Comparison of ENCODE assay signal across 12 mouse cellular contexts in genomic region chr2:26495701-26496100, GRCm38 (mm10). TPM values are rescaled to one million over a fixed set of nuclear protein-coding genes. Genes with fewer than 3 reads are reported as not detected.
A peak's percentile ranks its signal among the peaks of the same experiment; 100 is the strongest.
DNase-seq lines count a peak whose midpoint lies in the region; ATAC-seq and TF ChIP-seq lines count a peak whose summit lies in the region.
"Had no signal": no experiment of that assay in that cellular context is flagged by ENCODE, and none has a peak within 500 bp of the region (broad histone marks: within the 10 kb centered on the region; RNA-seq: fewer than 3 reads in every experiment).

No protein-coding gene starts in this region.

- no peaks in the 10 kb centered on the region for H3K9me3 ChIP-seq in lung, embryonic 15.5 days
- no peaks in the 10 kb centered on the region for H3K9me3 ChIP-seq in hindbrain, embryonic 11.5 days (ENCODE audit: control insufficient read depth, low read length)
- no peaks in the 10 kb centered on the region for H3K9me3 ChIP-seq in midbrain, postnatal 0 days (ENCODE audit: low read length)
- H3K9me3 ChIP-seq: G1E; limb, embryonic 13.5 days had no signal

- TF ChIP-seq POLR2A in lung, adult 2 months (IDR thresholded peaks at IDR 0.05; ENCODE audit: borderline replicate concordance, extremely low read depth, low read depth, low read length): no peak

- TF ChIP-seq CTCF in gastrocnemius, adult 2 months (IDR thresholded peaks at IDR 0.05): no peak
- no peak for TF ChIP-seq CTCF in lung, adult 2 months (IDR thresholded peaks at IDR 0.05; ENCODE audit: insufficient read depth, low read length)
- no peak for TF ChIP-seq CTCF in midbrain, postnatal 0 days (IDR thresholded peaks at IDR 0.05)

- DNase-seq in gastrocnemius, adult 2 months: no peak
- DNase-seq in gastrocnemius, postnatal 25 days: no peak
- DNase-seq in lung, adult 2 months: no peak
- DNase-seq in hindbrain, embryonic 11.5 days (ENCODE audit: low spot score): no peak
- no peak for DNase-seq in midbrain, postnatal 0 days (ENCODE audit: low spot score)
- DNase-seq in urinary bladder, adult 18-20 months (ENCODE audit: low spot score in 2 of 2): no peak
- DNase-seq in left cerebral cortex, postnatal 25 days (ENCODE audit: low spot score in 2 of 2): no peak
- DNase-seq: thymus, postnatal 25 days had no signal

- H3K4me2 ChIP-seq in lung, embryonic 15.5 days: no peak overlapping the region
- H3K4me2 ChIP-seq in hindbrain, embryonic 11.5 days (replicated peaks; ENCODE audit: low read depth, low read length): no peak overlapping the region
- H3K4me2 ChIP-seq in midbrain, postnatal 0 days (ENCODE audit: low read depth, low read length, poor library complexity, severe bottlenecking): 0 out of 2 replicates have a peak overlapping the region, but pooled peaks have one; percentile 4
- H3K4me2 ChIP-seq: limb, embryonic 13.5 days had no signal

- peak overlapping the region; percentile 91 for H3K27ac ChIP-seq in gastrocnemius, adult 2 months
- H3K27ac ChIP-seq in lung, embryonic 15.5 days: peak overlapping the region; percentile 78
- 0 out of 2 replicates have a peak overlapping the region, but pooled peaks have one; percentile 33 for H3K27ac ChIP-seq in hindbrain, embryonic 11.5 days (ENCODE audit: low read depth, low read length)
- H3K27ac ChIP-seq in midbrain, postnatal 0 days (ENCODE audit: low read depth, low read length): no peak overlapping the region
- H3K27ac ChIP-seq: macrophage had no signal

- peak overlapping the region; percentile 26 for H3K4me3 ChIP-seq in gastrocnemius, adult 2 months
- no peak overlapping the region for H3K4me3 ChIP-seq in lung, embryonic 15.5 days
- no peak overlapping the region for H3K4me3 ChIP-seq in lung, adult 2 months (replicated peaks; ENCODE audit: extremely low read depth, low read depth, low read length)
- H3K4me3 ChIP-seq in hindbrain, embryonic 11.5 days (ENCODE audit: low read depth, low read length): no peak overlapping the region
- H3K4me3 ChIP-seq in midbrain, postnatal 0 days (ENCODE audit: low read depth, low read length): no peak overlapping the region
- H3K4me3 ChIP-seq: limb, embryonic 13.5 days had no signal

- intact Hi-C loops in gastrocnemius, adult 2 months (cut with DNase I): no loop called here
- intact Hi-C loops in left cerebral cortex, postnatal 25 days (cut with DNase I): no loop called here

- H3K9ac ChIP-seq in lung, embryonic 15.5 days: no peak overlapping the region
- no peak overlapping the region; the same call in 1 of the 2 replicates for H3K9ac ChIP-seq in hindbrain, embryonic 11.5 days (ENCODE audit: low read depth, low read length)
- no peak overlapping the region for H3K9ac ChIP-seq in midbrain, postnatal 0 days (replicated peaks; ENCODE audit: low read length, poor library complexity, severe bottlenecking)
- H3K9ac ChIP-seq: limb, embryonic 13.5 days had no signal

- ATAC-seq in lung, embryonic 15.5 days (ENCODE audit: borderline replicate concordance, extremely low read depth, low FRiP score, low TSS enrichment): no peak
- no peak for ATAC-seq in hindbrain, embryonic 11.5 days (ENCODE audit: low FRiP score)
- ATAC-seq in midbrain, postnatal 0 days (ENCODE audit: low FRiP score): no peak

- no peaks in the 10 kb centered on the region for H3K36me3 ChIP-seq in lung, embryonic 15.5 days
- no peaks in the 10 kb centered on the region for H3K36me3 ChIP-seq in hindbrain, embryonic 11.5 days (ENCODE audit: control insufficient read depth, insufficient read depth, low read length)
- H3K36me3 ChIP-seq in midbrain, postnatal 0 days (ENCODE audit: insufficient read depth, low read length): no peaks in the 10 kb centered on the region
- H3K36me3 ChIP-seq: G1E had no signal

- no peaks in the 10 kb centered on the region for H3K27me3 ChIP-seq in lung, embryonic 15.5 days
- no peaks in the 10 kb centered on the region for H3K27me3 ChIP-seq in hindbrain, embryonic 11.5 days (ENCODE audit: control insufficient read depth, insufficient read depth, low read length)
- H3K27me3 ChIP-seq in midbrain, postnatal 0 days (ENCODE audit: insufficient read depth, low read length): no peaks in the 10 kb centered on the region
- H3K27me3 ChIP-seq: limb, embryonic 13.5 days had no signal

- peaks cover 99% of the 10 kb centered on the region for H3K4me1 ChIP-seq in lung, embryonic 15.5 days
- H3K4me1 ChIP-seq in lung, adult 2 months (ENCODE audit: control insufficient read depth, insufficient read depth, low read length): peaks cover 82% of the 10 kb centered on the region
- peaks cover 73% of the 10 kb centered on the region for H3K4me1 ChIP-seq in hindbrain, embryonic 11.5 days (replicated peaks; ENCODE audit: control insufficient read depth, insufficient read depth, low read length)
- H3K4me1 ChIP-seq in midbrain, postnatal 0 days (ENCODE audit: insufficient read depth, low read length): peaks cover 3% of the 10 kb centered on the region; the same call in 1 of the 2 replicates

- WGBS in lung, embryonic 15.5 days: 50% methylated on average over 2 of the region's 2 CpGs
- WGBS in lung, adult 2 months: 53% methylated on average over 2 of the region's 2 CpGs
- WGBS in hindbrain, embryonic 11.5 days: 90% methylated on average over 2 of the region's 2 CpGs
- 74% methylated on average over 2 of the region's 2 CpGs for WGBS in midbrain, postnatal 0 days

RNA-seq across cellular contexts. Expression of gene Notch1, which starts 20.8 kb away (rescaled TPM):
- total RNA-seq in gastrocnemius, adult 2 months (2021): 10 to 100 TPM in 1 of 2 experiments, 1 to 10 TPM in 1; 6.9 to 11.9 TPM
- total RNA-seq in gastrocnemius, postnatal 25 days (2021): 1 to 10 TPM; 7.0 to 9.2 TPM
- polyA plus RNA-seq in lung, embryonic 15.5 days (2015; fragmentation: Nextera tagmentation; extraction: Ambion mirVana): 22.1 and 23.9 TPM in 2 replicates
- 108 and 124 TPM in 2 replicates for polyA plus RNA-seq in lung, adult 2 months (2012; rRNA removed)
- polyA plus RNA-seq in hindbrain, embryonic 11.5 days (2014; fragmentation: Nextera tagmentation; extraction: Ambion mirVana): 48.9 and 66.8 TPM in 2 replicates
- 48.9 and 65.8 TPM in 2 replicates for total RNA-seq in midbrain, postnatal 0 days (2014; rRNA removed)
- polyA plus RNA-seq in midbrain, postnatal 0 days (2015; fragmentation: Nextera tagmentation; extraction: Ambion mirVana): 6.8 and 7.6 TPM in 2 replicates
- 10 to 100 TPM; 17.4 to 28.9 TPM for total RNA-seq in left cerebral cortex, postnatal 25 days (2021)

RNA-seq across cellular contexts. Expression of gene Sec16a, which starts 50.7 kb away (rescaled TPM):
- 10 to 100 TPM; 27.2 to 30.4 TPM for total RNA-seq in gastrocnemius, adult 2 months (2021)
- 10 to 100 TPM; 22.0 to 23.9 TPM for total RNA-seq in gastrocnemius, postnatal 25 days (2021)
- 18.2 and 21.3 TPM in 2 replicates for polyA plus RNA-seq in lung, embryonic 15.5 days (2015; fragmentation: Nextera tagmentation; extraction: Ambion mirVana)
- 69.0 and 72.8 TPM in 2 replicates for polyA plus RNA-seq in lung, adult 2 months (2012; rRNA removed)
- 29.6 and 31.2 TPM in 2 replicates for polyA plus RNA-seq in hindbrain, embryonic 11.5 days (2014; fragmentation: Nextera tagmentation; extraction: Ambion mirVana)
- 63.3 and 76.7 TPM in 2 replicates for total RNA-seq in midbrain, postnatal 0 days (2014; rRNA removed)
- 9.9 and 12.6 TPM in 2 replicates for polyA plus RNA-seq in midbrain, postnatal 0 days (2015; fragmentation: Nextera tagmentation; extraction: Ambion mirVana)
- 10 to 100 TPM; 43.1 to 49.2 TPM for total RNA-seq in left cerebral cortex, postnatal 25 days (2021)
